Mouse (Mus musculus) retina, embryonic 14.5 days (tissue): Measurements from ENCODE around the gene Slc4a7.
"Not testable (repeated sequence)": the region's sequence is repeated elsewhere in the genome, so short reads cannot be mapped to it uniquely, and the experiment has no call there.

Source experiments
- DNase-seq: peaks from one replicate; pipeline ENCODE4 v3.0.0-alpha.2; 2015; ENCODE audit warnings: low spot score

Slc4a7 gene

GRCm38 (mm10) chr14:14800332-14800731 lies 98.3 kb downstream of the Slc4a7 start:
- DNase-seq, result no peak

- no peak for DNase-seq
Observed at GRCm38 (mm10) chr14:14800810-14801209, 98.7 kb downstream of the Slc4a7 start.

- DNase-seq, result not testable (repeated sequence)
Observed at GRCm38 (mm10) chr14:14803115-14803514, 101.0 kb downstream of the Slc4a7 start, which contains the start of gene Nek10. Gene Nek10, plus strand, starts transcription at chr14:14803415.

DNA sequence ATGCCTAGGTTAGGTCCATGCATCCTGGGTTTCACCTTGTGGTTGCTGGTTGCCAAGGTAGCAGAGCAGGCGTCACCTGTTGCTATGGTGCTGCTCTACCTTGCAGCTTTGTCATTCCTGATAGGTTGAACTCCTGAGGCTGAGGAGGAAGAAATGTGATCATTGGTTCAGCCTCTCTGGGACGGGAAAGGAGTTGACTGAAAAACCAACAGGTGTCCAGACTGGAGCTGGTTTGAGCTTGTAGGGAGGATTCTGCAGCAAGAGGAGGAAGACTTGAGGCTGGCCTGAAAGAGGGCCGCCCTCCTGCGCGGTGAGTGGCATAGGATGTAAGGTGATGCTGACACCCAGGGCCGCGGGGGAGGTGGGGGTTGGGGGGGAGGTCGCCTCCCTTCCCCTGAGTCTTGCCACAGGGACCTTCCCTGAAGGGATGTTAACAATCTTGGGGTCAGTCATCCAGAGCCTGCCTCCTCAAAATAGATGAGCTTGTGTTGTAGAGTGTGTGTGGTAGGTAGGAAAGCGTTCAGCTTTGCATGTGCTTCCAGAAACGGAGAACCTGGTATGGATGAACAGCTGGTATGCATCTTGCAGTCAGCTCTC lies 101.9 kb downstream of the Slc4a7 start:
- peak; percentile 36 for DNase-seq

DNA sequence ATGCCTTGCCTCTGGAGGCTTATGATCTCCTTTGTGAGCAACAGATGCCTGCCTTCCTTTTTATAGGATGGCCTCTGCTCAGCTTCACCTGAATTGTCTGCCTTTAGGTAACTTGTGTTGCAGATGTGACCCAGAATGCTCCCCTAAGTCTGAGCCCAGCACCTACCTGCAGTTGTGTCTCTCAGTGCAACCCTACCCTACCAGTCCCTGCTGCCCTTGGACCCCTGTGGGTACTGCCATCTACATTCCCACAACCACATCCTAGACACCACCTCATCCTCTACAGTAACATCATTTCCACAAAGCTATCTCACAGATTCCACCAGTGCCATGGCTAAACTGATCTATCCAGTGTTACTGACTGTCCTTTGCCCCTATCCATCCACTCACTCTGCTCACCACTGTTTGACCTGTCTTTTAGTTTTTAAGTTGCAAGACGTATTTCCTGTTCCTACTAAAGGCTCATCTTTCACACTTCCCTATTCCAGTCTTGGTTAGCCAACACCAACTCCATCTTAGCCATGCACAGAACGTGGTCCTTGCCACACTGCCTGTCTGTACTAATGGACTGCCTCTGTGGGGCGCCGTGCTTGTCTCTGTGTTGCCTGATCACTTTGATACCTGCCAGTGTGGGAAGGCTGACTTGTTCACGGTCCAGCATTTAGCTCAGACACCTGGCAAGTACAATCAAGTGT lies 102.6 kb downstream of the Slc4a7 start:
- no peak for DNase-seq

DNA sequence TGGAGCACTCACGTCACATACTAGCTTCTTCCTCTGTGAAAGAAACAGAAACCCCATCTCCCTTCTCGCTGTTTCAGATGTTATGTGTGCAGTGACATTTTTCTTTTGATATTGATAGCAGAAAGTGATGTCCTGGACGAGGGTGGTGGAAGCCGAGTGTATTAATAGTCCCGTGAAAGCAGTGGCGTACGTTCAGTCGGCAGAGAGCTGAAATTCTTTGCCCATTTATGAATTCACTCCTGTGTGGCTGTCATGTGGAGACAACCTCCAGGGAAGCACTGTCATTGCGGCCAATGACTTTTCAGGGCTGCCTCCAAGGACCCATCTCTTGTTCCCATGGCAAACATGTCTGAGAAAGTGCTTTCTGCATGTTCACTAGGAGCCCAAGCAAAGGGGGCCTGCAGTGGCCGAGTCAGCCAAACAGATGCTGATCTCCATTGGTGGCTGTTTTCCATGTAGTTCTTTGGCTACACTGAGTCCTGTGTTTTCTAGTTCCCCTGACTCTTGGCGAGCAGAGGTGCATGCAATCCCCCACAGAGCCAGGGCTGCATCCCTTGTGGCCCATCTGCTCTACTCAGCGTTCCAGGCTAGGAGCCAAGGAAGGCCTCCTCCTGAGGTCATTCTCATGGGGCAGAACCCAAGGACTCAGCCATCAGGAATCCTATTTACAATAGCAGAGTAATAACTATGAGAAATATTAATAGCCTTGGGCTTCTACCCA lies 130.6 kb downstream of the Slc4a7 start:
- no peak for DNase-seq

GRCm38 (mm10) chr14:14833498-14833897 lies 131.4 kb downstream of the Slc4a7 start:
- no peak for DNase-seq

DNA sequence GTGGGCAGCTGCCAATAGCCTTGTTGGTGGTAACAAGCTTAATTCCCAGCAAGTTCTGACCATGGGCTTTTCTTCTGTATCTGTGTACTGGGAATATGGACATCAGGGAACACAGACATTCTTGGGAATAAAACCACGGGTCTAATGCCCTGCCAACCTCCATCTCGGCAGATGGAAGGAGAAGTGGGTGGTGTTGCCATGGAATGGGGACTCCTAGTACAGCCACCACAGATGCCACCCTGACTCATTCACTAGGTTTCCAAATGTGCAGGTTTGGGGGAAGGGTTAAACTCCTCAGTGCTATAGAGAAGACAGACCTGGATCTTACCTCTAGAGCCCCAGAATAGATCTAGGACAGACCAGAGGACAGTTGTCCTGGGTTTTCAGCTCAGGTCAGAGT lies 132.2 kb downstream of the Slc4a7 start:
- DNase-seq, result no peak

DNA sequence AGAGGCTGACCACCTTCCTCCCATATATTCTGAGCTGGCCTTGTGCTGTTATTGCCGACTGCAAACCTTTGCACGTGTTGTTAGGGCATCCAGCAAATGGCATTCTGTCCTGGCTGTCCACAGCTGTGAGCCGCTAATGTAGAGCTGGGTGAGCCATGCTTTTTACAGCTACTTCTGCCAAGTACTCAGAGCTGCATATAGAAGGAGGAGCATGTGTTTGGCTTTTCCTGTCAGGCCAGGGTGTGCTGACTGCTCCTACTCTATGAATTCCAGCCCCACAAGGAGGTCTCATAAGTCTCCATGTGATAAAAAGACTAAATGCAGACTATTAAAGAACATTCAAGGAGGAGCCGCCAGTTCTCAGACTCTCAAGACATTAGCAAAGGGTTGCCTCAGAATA lies 135.5 kb downstream of the Slc4a7 start:
- DNase-seq, result no peak

- DNase-seq, result no peak
Observed at GRCm38 (mm10) chr14:14838109-14838508, 136.0 kb downstream of the Slc4a7 start.

DNA sequence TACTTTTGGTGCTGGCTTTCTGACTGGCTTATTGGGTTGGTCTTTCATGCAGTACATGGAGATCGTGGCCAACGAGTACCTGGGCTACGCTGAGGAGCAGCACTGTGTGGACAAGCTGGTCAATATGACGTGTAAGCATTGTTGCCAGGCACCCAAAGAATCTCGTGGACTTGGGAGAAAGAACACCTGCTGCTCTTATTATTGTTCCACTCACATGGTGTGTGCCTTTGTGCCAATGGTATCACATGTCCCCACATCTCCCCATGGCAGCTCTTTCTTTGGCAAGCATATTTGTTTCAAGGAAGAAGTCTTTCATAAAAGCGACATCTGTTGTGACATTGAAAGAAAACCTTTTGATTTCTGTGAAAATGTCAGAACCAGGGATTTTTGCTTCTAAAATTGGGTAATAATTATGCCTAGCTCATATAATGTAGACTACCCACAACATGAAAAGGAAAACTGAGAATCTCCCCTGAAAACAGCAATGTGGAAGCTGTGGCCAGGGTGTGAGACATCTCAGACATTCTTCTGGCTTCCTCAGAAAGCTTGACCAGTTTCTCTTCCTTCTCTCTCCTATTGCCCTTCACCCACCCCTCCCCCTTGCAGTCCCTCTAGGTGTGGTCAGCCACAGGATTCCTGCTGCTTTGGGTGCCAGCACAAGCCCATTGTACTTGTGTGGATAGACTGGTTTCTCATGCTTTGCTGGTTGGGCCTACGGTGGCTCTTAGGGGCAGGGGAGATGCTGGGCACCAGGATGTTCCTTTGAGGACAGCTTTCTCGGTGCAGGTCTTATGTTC lies 140.9 kb downstream of the Slc4a7 start:
- no peak for DNase-seq
